ENCODE assay signal across 27 mouse cellular contexts in genomic region chr7:100017056-100017455, GRCm38 (mm10). TPM values are rescaled to one million over a fixed set of nuclear protein-coding genes. Genes with fewer than 3 reads are reported as not detected.
DNase-seq lines count a peak whose midpoint lies in the region; ATAC-seq lines count a peak whose summit lies in the region.
"Had no signal": no experiment of that assay in that cellular context is flagged by ENCODE, and none has a peak within 500 bp of the region (broad histone marks: within the 10 kb centered on the region; RNA-seq: fewer than 3 reads in every experiment).

No protein-coding gene starts in this region.

- H3K27ac ChIP-seq in midbrain, embryonic 11.5 days (ENCODE audit: low read depth, low read length): no peak overlapping the region
- H3K27ac ChIP-seq in midbrain, embryonic 13.5 days: no peak overlapping the region
- no peak overlapping the region for H3K27ac ChIP-seq in liver, embryonic 11.5 days (ENCODE audit: low read depth, low read length)
- H3K27ac ChIP-seq: embryonic facial prominence, embryonic 12.5 days; embryonic facial prominence, embryonic 15.5 days; heart, adult 2 months; heart, embryonic 10.5 days; heart, embryonic 13.5 days; hindbrain, embryonic 14.5 days had no signal

- no peak for ATAC-seq in midbrain, embryonic 11.5 days (ENCODE audit: low FRiP score)
- no peak for ATAC-seq in midbrain, embryonic 13.5 days
- no peak for ATAC-seq in liver, embryonic 11.5 days (replicated peaks; ENCODE audit: low FRiP score)
- ATAC-seq: activated CD4-positive, CD25-positive, alpha-beta regulatory T cell, adult 4 months; forebrain, embryonic 14.5 days; forebrain, postnatal 0 days had no signal

- H3K9ac ChIP-seq in midbrain, embryonic 11.5 days (ENCODE audit: low read length): no peak overlapping the region
- H3K9ac ChIP-seq in midbrain, embryonic 13.5 days (replicated peaks): no peak overlapping the region
- H3K9ac ChIP-seq in liver, embryonic 11.5 days (ENCODE audit: low read depth, low read length): no peak overlapping the region
- H3K9ac ChIP-seq: embryonic facial prominence, embryonic 12.5 days; embryonic facial prominence, embryonic 15.5 days; forebrain, postnatal 0 days; heart, embryonic 13.5 days; hindbrain, embryonic 14.5 days had no signal

- DNase-seq in frontal cortex, postnatal 36 days (ENCODE audit: low spot score in 2 of 2): peak; percentile 36 to 39
- DNase-seq in frontal cortex, postnatal 25 days (ENCODE audit: low spot score in 2 of 2): no peak
- DNase-seq in midbrain, embryonic 11.5 days (ENCODE audit: low spot score, missing footprints): peak; percentile 1
- peak; percentile 17 for DNase-seq in right cerebral cortex, postnatal 25 days
- DNase-seq in right cerebral cortex, postnatal 4 days: no peak
- DNase-seq in liver, embryonic 11.5 days (ENCODE audit: low spot score): no peak
- DNase-seq: adrenal gland, adult 8-10 months; adrenal gland, postnatal 25 days; cerebellum, adult 18-20 months; cerebellum, adult 9-10 months; cerebellum, postnatal 14 days; forebrain, postnatal 0 days; gastrocnemius, postnatal 10 days; gastrocnemius, postnatal 36 days; heart, adult 2 months; heart, postnatal 14 days; heart, postnatal 4 days had no signal

- no peaks in the 10 kb centered on the region for H3K9me3 ChIP-seq in midbrain, embryonic 11.5 days (ENCODE audit: control insufficient read depth, low read length)
- no peaks in the 10 kb centered on the region for H3K9me3 ChIP-seq in midbrain, embryonic 13.5 days
- no peaks in the 10 kb centered on the region for H3K9me3 ChIP-seq in liver, embryonic 11.5 days (ENCODE audit: control insufficient read depth, low read length)
- H3K9me3 ChIP-seq: embryonic facial prominence, embryonic 12.5 days; embryonic facial prominence, embryonic 15.5 days; heart, embryonic 10.5 days; heart, embryonic 13.5 days had no signal

- H3K27me3 ChIP-seq in midbrain, embryonic 11.5 days (ENCODE audit: control insufficient read depth, insufficient read depth, low read length): no peaks in the 10 kb centered on the region
- no peaks in the 10 kb centered on the region for H3K27me3 ChIP-seq in midbrain, embryonic 13.5 days
- H3K27me3 ChIP-seq in liver, embryonic 11.5 days (replicated peaks; ENCODE audit: control insufficient read depth, insufficient read depth, low read length): no peaks in the 10 kb centered on the region
- H3K27me3 ChIP-seq: embryonic facial prominence, embryonic 12.5 days; embryonic facial prominence, embryonic 15.5 days had no signal

- no peaks in the 10 kb centered on the region for H3K4me1 ChIP-seq in midbrain, embryonic 11.5 days (ENCODE audit: control insufficient read depth, insufficient read depth, low read length)
- H3K4me1 ChIP-seq in midbrain, embryonic 13.5 days (replicated peaks): no peaks in the 10 kb centered on the region
- no peaks in the 10 kb centered on the region for H3K4me1 ChIP-seq in liver, embryonic 11.5 days (replicated peaks; ENCODE audit: control insufficient read depth, insufficient read depth, low read length)
- H3K4me1 ChIP-seq: embryonic facial prominence, embryonic 12.5 days; embryonic facial prominence, embryonic 15.5 days had no signal

- no peak overlapping the region for H3K4me2 ChIP-seq in midbrain, embryonic 11.5 days
- no peak overlapping the region for H3K4me2 ChIP-seq in midbrain, embryonic 13.5 days (replicated peaks)
- no peak overlapping the region for H3K4me2 ChIP-seq in liver, embryonic 11.5 days
- H3K4me2 ChIP-seq: embryonic facial prominence, embryonic 12.5 days; embryonic facial prominence, embryonic 15.5 days; heart, embryonic 13.5 days; hindbrain, embryonic 14.5 days had no signal

- H3K36me3 ChIP-seq in midbrain, embryonic 11.5 days (ENCODE audit: control insufficient read depth, insufficient read depth, low read length): no peaks in the 10 kb centered on the region
- H3K36me3 ChIP-seq in midbrain, embryonic 13.5 days: no peaks in the 10 kb centered on the region
- H3K36me3 ChIP-seq in liver, embryonic 11.5 days (ENCODE audit: control insufficient read depth, insufficient read depth, low read length): no peaks in the 10 kb centered on the region
- H3K36me3 ChIP-seq: embryonic facial prominence, embryonic 12.5 days; embryonic facial prominence, embryonic 15.5 days; heart, embryonic 10.5 days; heart, embryonic 13.5 days had no signal

- 93% methylated on average over 8 of the region's 8 CpGs for WGBS in midbrain, embryonic 11.5 days
- 90% methylated on average over 8 of the region's 8 CpGs for WGBS in midbrain, embryonic 13.5 days
- WGBS in liver, embryonic 11.5 days: 80% methylated on average over 8 of the region's 8 CpGs

- no peak overlapping the region for H3K4me3 ChIP-seq in midbrain, embryonic 11.5 days (ENCODE audit: low read depth, low read length)
- no peak overlapping the region for H3K4me3 ChIP-seq in midbrain, embryonic 13.5 days (replicated peaks)
- no peak overlapping the region for H3K4me3 ChIP-seq in liver, embryonic 11.5 days (ENCODE audit: low read depth, low read length)
- H3K4me3 ChIP-seq: embryonic facial prominence, embryonic 12.5 days; embryonic facial prominence, embryonic 15.5 days; heart, adult 2 months; heart, embryonic 10.5 days; heart, embryonic 13.5 days had no signal

RNA-seq across cellular contexts. Expression of gene Chrdl2, which starts 11.1 kb away (rescaled TPM):
- polyA plus RNA-seq in midbrain, embryonic 11.5 days (2014; fragmentation: Nextera tagmentation; extraction: Ambion mirVana): 0.11 TPM in 1 of 2 replicates, not detected in the other
- not detected in 2 replicates for polyA plus RNA-seq in midbrain, embryonic 13.5 days (2015; fragmentation: Nextera tagmentation; extraction: Ambion mirVana)
- 0.19 and 0.39 TPM in 2 replicates for polyA plus RNA-seq in liver, embryonic 11.5 days (2014; fragmentation: Nextera tagmentation; extraction: Ambion mirVana)
- polyA plus RNA-seq: activated CD4-positive, CD25-positive, alpha-beta regulatory T cell, adult 4 months; forebrain, embryonic 14.5 days; heart, embryonic 16.5 days; hindbrain, embryonic 11.5 days had no signal

RNA-seq across cellular contexts. Expression of gene Rnf169, which starts 36.8 kb away (rescaled TPM):
- polyA plus RNA-seq in midbrain, embryonic 11.5 days (2014; fragmentation: Nextera tagmentation; extraction: Ambion mirVana): 6.5 and 6.6 TPM in 2 replicates
- polyA plus RNA-seq in midbrain, embryonic 13.5 days (2015; fragmentation: Nextera tagmentation; extraction: Ambion mirVana): 5.0 and 5.5 TPM in 2 replicates
- polyA plus RNA-seq in liver, embryonic 11.5 days (2014; fragmentation: Nextera tagmentation; extraction: Ambion mirVana): 3.7 and 4.3 TPM in 2 replicates

Comparison
In these comparisons a context has a peak if more than half of its experiments do, and no peak if none do; other contexts are left out.
1. DNase-seq: peak in frontal cortex, postnatal 36 days (2 of 2), midbrain, embryonic 11.5 days (single experiment) and right cerebral cortex, postnatal 25 days (single experiment); none in frontal cortex, postnatal 25 days (0 of 2), right cerebral cortex, postnatal 4 days (single experiment) and liver, embryonic 11.5 days (single experiment).